Comparison of ENCODE assay signal across 8 mouse cellular contexts in the genomic region with DNA sequence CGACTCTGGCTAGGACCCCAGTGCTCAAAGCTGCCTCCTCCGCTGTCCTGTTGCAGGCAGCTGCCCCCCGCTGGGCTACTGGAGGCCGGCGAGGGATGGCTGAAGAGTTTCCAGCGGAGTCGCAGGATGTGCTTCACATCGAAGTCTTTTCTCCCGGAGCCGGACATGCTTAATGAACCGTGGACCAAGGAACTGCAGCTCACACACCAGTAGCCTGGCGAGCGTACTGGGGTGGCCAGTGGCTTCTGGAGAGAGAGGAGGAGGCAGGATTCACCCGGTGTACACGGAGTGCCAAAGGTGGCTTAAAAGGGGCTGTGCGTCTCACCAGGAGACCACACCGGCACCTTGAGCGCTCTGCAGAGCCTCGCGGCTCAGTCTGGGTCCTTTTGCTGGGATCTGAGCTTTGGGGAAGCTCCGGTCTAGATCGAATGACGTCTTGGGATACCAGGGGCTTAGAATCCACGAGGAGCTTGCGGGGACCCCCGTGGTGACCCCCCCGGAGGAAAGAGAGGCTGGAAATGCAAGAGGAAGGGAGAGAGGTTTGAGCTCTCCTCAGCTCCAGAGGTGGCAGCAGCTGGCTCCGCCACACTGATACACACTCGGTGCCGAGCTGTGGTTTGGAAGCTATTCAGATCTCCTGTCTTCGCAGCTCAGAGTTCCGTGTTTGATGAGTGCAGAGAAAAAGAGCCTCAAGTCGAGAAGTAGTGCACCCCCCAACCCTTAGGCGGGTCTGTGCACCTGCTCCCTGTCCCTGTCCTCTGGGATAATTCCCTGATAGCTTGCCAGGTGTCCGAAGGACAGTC. TPM values are rescaled to one million over a fixed set of nuclear protein-coding genes. Genes with fewer than 3 reads are reported as not detected.
DNase-seq lines count a peak whose midpoint lies in the region; ATAC-seq and TF ChIP-seq lines count a peak whose summit lies in the region.

No protein-coding gene starts in this region.

- H3K4me3 ChIP-seq in lung, embryonic 16.5 days (ENCODE audit: low read length), result peak overlapping the region; percentile 36
- H3K4me3 ChIP-seq in embryonic facial prominence, embryonic 11.5 days (ENCODE audit: low read depth, low read length), result peak overlapping the region; percentile 47
- H3K4me3 ChIP-seq in hindbrain, embryonic 13.5 days, result peak overlapping the region; percentile 68
- peak overlapping the region; percentile 52 for H3K4me3 ChIP-seq in midbrain, embryonic 12.5 days
- H3K4me3 ChIP-seq in gastrocnemius, adult 2 months, result no peak overlapping the region

- no peak for TF ChIP-seq CTCF in gastrocnemius, adult 2 months (IDR thresholded peaks at IDR 0.05)

- H3K4me1 ChIP-seq in lung, embryonic 16.5 days (replicated peaks; ENCODE audit: control insufficient read depth, insufficient read depth, low read length), result no peaks in the 10 kb centered on the region; the same call in 1 of the 2 replicates
- no peaks in the 10 kb centered on the region for H3K4me1 ChIP-seq in embryonic facial prominence, embryonic 11.5 days (ENCODE audit: control insufficient read depth, insufficient read depth, low read length)
- H3K4me1 ChIP-seq in hindbrain, embryonic 13.5 days (replicated peaks), result peaks cover 8% of the 10 kb centered on the region
- peaks cover 10% of the 10 kb centered on the region; the same call in 1 of the 2 replicates for H3K4me1 ChIP-seq in midbrain, embryonic 12.5 days

- peak overlapping the region; percentile 69 for H3K4me2 ChIP-seq in lung, embryonic 16.5 days (ENCODE audit: low read depth, low read length)
- peak overlapping the region; percentile 90 for H3K4me2 ChIP-seq in embryonic facial prominence, embryonic 11.5 days (ENCODE audit: low read depth, low read length)
- H3K4me2 ChIP-seq in hindbrain, embryonic 13.5 days, result peak overlapping the region; percentile 87
- peak overlapping the region; percentile 94 for H3K4me2 ChIP-seq in midbrain, embryonic 12.5 days (replicated peaks)

- no peaks in the 10 kb centered on the region for H3K9me3 ChIP-seq in lung, embryonic 16.5 days (ENCODE audit: control insufficient read depth, low read length)
- no peaks in the 10 kb centered on the region for H3K9me3 ChIP-seq in embryonic facial prominence, embryonic 11.5 days (replicated peaks; ENCODE audit: control insufficient read depth, low read length)
- no peaks in the 10 kb centered on the region for H3K9me3 ChIP-seq in hindbrain, embryonic 13.5 days
- no peaks in the 10 kb centered on the region for H3K9me3 ChIP-seq in midbrain, embryonic 12.5 days

- DNase-seq in lung, postnatal 10 days, result no peak
- DNase-seq in embryonic facial prominence, embryonic 11.5 days (ENCODE audit: low spot score), result peak; percentile 46
- DNase-seq in testis, postnatal 10 days (ENCODE audit: low spot score), result peak; percentile 35
- DNase-seq in gastrocnemius, adult 2 months, result no peak
- no peak for DNase-seq in spleen, postnatal 14 days (ENCODE audit: low spot score in 2 of 2)

- intact Hi-C loops in gastrocnemius, adult 2 months (cut with DNase I), result no loop called here

- H3K9ac ChIP-seq in lung, embryonic 16.5 days (ENCODE audit: low read length), result no peak overlapping the region
- H3K9ac ChIP-seq in embryonic facial prominence, embryonic 11.5 days (replicated peaks; ENCODE audit: low read length), result peak overlapping the region; percentile 47
- peak overlapping the region; percentile 84 for H3K9ac ChIP-seq in hindbrain, embryonic 13.5 days
- H3K9ac ChIP-seq in midbrain, embryonic 12.5 days (replicated peaks), result peak overlapping the region; percentile 68

- no peak overlapping the region for H3K27ac ChIP-seq in lung, embryonic 16.5 days (ENCODE audit: low read length)
- H3K27ac ChIP-seq in embryonic facial prominence, embryonic 11.5 days (replicated peaks; ENCODE audit: low read depth, low read length), result no peak overlapping the region
- H3K27ac ChIP-seq in hindbrain, embryonic 13.5 days, result peak overlapping the region; percentile 89
- peak overlapping the region; percentile 77 for H3K27ac ChIP-seq in midbrain, embryonic 12.5 days (replicated peaks)
- no peak overlapping the region for H3K27ac ChIP-seq in gastrocnemius, adult 2 months

- no peak for ATAC-seq in lung, embryonic 16.5 days (ENCODE audit: low read depth)
- ATAC-seq in embryonic facial prominence, embryonic 11.5 days (replicated peaks; ENCODE audit: insufficient number of reproducible peaks, low FRiP score, low TSS enrichment, low read depth), result peak; percentile 81
- ATAC-seq in hindbrain, embryonic 13.5 days (ENCODE audit: low FRiP score), result peak; percentile 91
- ATAC-seq in midbrain, embryonic 12.5 days (ENCODE audit: low FRiP score, low read depth), result peak; percentile 86

- peaks cover 8% of the 10 kb centered on the region for H3K27me3 ChIP-seq in lung, embryonic 16.5 days (ENCODE audit: control insufficient read depth, insufficient read depth, low read depth, low read length)
- peaks cover 3% of the 10 kb centered on the region; the same call in 1 of the 2 replicates for H3K27me3 ChIP-seq in embryonic facial prominence, embryonic 11.5 days (ENCODE audit: control insufficient read depth, insufficient read depth, low read length)
- no peaks in the 10 kb centered on the region for H3K27me3 ChIP-seq in hindbrain, embryonic 13.5 days
- H3K27me3 ChIP-seq in midbrain, embryonic 12.5 days, result no peaks in the 10 kb centered on the region

- WGBS in lung, embryonic 16.5 days, result 1% methylated on average over 35 of the region's 35 CpGs
- WGBS in embryonic facial prominence, embryonic 11.5 days, result 2% methylated on average over 34 of the region's 35 CpGs
- 1% methylated on average over 35 of the region's 35 CpGs for WGBS in hindbrain, embryonic 13.5 days
- under 1% methylated on average over 35 of the region's 35 CpGs for WGBS in midbrain, embryonic 12.5 days

- H3K36me3 ChIP-seq in lung, embryonic 16.5 days (ENCODE audit: control insufficient read depth, insufficient read depth, low read length), result no peaks in the 10 kb centered on the region
- no peaks in the 10 kb centered on the region for H3K36me3 ChIP-seq in embryonic facial prominence, embryonic 11.5 days (replicated peaks; ENCODE audit: control insufficient read depth, insufficient read depth, low read depth, low read length)
- no peaks in the 10 kb centered on the region for H3K36me3 ChIP-seq in hindbrain, embryonic 13.5 days
- no peaks in the 10 kb centered on the region for H3K36me3 ChIP-seq in midbrain, embryonic 12.5 days

RNA-seq across cellular contexts. Expression of a gene that starts 0.6 kb away (rescaled TPM):
- polyA plus RNA-seq in lung, embryonic 16.5 days (2015; fragmentation: Nextera tagmentation; extraction: Ambion mirVana), result not detected in 2 replicates
- polyA plus RNA-seq in embryonic facial prominence, embryonic 11.5 days (2014; fragmentation: Nextera tagmentation; extraction: Ambion mirVana), result 0.17 and 0.32 TPM in 2 replicates
- polyA plus RNA-seq in hindbrain, embryonic 13.5 days (2015; fragmentation: Nextera tagmentation; extraction: Ambion mirVana), result 6.9 and 8.1 TPM in 2 replicates
- polyA plus RNA-seq in midbrain, embryonic 12.5 days (2016; fragmentation: Nextera tagmentation; extraction: Ambion mirVana), result 5.2 and 6.5 TPM in 2 replicates
- not detected for total RNA-seq in gastrocnemius, adult 2 months (2021)

Comparison
In these comparisons a context has a peak if more than half of its experiments do, and no peak if none do; other contexts are left out.
1. H3K27ac ChIP-seq: peak in hindbrain, embryonic 13.5 days (single experiment) and midbrain, embryonic 12.5 days (single experiment); none in lung, embryonic 16.5 days (single experiment), embryonic facial prominence, embryonic 11.5 days (single experiment) and gastrocnemius, adult 2 months (single experiment).
2. DNase-seq: peak in embryonic facial prominence, embryonic 11.5 days (single experiment) and testis, postnatal 10 days (single experiment); none in lung, postnatal 10 days (single experiment), gastrocnemius, adult 2 months (single experiment) and spleen, postnatal 14 days (0 of 2).
3. Peak in every context shown above with its lines, with median percentiles within 50 percentile points of each other: H3K4me2 ChIP-seq.